Mouse (Mus musculus) kidney, adult 18-20 months (tissue): Measurements from ENCODE around the gene Vmn1r85.
"Not testable (repeated sequence)": the region's sequence is repeated elsewhere in the genome, so short reads cannot be mapped to it uniquely, and the experiment has no call there.

Experiments
- DNase-seq: peaks from one replicate; pipeline ENCODE4 v3.0.0; 2021

Vmn1r85 gene

DNA sequence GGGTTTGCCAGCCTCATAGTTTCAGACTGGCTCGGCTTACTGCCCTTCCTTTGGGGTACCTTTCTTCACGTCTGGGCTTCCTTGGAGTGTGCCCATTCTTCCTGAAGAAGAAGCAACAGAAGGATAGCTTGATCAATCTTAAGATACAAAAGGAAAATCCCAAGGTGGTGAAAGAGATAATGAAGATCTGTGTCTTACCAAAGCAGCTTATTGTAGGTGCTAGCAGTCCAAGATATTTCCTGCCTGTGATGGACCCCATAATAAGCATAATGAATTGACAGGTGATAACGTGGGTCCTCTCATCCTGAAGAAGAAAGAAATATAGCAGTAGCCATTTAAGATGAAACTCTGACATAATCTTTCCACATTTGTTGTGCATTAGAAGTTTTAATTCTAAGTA is at the start of gene Vmn1r85:
Gene Vmn1r85, minus strand, starts transcription at position 101 of the 400 bp plus-strand sequence.
- DNase-seq: no peak

- DNase-seq: no peak
Measured at GRCm38 (mm10) chr7:13140057-13140456, 45.1 kb upstream of the Vmn1r85 start, which contains the start of gene Vmn1r87. Vmn1r87 (minus strand) TSS chr7:13140157.

- no peak for DNase-seq
Measured at GRCm38 (mm10) chr7:13137340-13137739, 42.4 kb upstream of the Vmn1r85 start.

GRCm38 (mm10) chr7:13131856-13132255 is 36.9 kb upstream of the Vmn1r85 start:
- no peak for DNase-seq

- peak; percentile 12 for DNase-seq
Measured at GRCm38 (mm10) chr7:13123554-13124153, 28.7 kb upstream of the Vmn1r85 start.

- no peak for DNase-seq
Measured at GRCm38 (mm10) chr7:13119817-13120216, 24.8 kb upstream of the Vmn1r85 start, which contains the start of gene Vmn1r86. Vmn1r86 (minus strand) TSS chr7:13119917.

DNA sequence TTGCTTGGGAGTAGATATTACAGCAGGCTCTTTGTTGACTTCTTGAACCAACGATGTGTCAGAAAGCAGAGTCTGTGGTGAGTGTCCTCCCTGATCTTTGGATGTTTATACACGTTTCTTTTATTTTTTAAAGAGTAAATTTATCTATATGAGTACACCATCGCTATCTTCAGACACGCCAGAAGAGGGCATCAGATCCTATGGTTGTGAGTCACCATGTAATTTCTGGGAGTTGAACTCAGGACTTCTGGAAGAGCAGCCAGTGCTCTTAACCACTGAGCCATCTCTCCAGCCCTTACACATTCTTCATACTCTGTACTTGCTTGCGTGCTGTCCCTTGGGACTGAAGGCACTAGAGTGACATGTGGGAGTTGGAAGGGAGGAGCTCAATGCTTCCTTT is 22.7 kb downstream of the Vmn1r85 start:
- no peak for DNase-seq

DNA sequence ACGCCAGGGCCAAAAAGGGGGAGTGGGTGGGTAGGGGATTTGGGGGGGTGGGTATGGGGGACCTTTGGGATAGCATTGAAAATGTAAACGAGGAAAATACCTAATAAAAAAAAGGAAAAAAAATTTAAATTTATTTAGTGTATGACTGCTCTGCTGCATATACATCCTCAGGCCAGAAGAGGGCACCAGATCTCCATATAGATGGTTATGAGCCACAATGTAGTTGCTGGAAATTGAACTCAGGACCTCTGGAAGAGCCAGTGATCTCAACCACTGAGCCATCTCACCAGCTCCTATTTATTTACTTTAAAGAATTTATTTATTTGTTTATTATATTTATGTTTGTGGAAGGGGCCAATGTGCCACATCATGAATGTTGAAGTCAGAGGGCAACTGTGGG is 31.6 kb downstream of the Vmn1r85 start:
- not testable (repeated sequence) for DNase-seq

- no peak for DNase-seq
Measured at GRCm38 (mm10) chr7:13059536-13059935, 35.4 kb downstream of the Vmn1r85 start.

- DNase-seq: no peak
Measured at GRCm38 (mm10) chr7:13056913-13057700, 37.9 kb downstream of the Vmn1r85 start.

DNA sequence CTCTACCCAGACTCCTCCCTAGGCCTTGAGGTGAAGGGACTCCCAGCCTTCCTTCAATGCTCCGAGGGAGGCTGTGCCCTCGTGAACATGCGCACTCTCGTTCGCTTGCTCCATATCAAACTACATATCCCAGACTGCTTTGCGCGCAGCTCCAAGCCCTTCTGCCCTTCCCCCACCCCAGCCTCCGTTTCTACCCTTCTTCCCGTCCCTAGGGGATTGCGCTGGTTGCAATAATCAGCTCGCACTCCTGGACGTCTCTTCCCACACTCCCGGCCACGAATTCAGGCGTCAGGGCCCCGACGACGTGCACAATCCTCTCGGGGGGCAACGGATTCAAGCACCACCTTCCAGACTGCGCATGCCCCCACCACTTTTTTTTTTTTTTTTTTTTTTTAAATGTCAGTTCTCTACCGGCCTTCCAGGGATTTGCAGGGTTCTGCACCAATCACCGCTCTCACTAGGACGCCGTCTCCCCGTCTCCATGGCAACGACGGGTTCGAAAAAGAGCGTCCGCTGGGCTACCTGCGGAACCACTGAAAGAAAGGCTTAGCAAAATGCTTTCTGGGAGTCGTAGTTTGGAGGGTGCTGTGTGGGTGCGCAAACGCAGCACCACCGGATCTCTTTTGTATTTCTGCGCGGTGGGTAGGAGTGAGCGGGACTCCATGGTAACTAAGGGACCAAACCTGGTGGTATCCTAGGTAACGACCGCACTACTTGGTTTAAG is 40.5 kb downstream of the Vmn1r85 start, which contains the start of gene Mzf1:
Gene Mzf1, minus strand, starts transcription at position 478 of the 724 bp plus-strand sequence.
- peak; percentile 94 for DNase-seq

DNA sequence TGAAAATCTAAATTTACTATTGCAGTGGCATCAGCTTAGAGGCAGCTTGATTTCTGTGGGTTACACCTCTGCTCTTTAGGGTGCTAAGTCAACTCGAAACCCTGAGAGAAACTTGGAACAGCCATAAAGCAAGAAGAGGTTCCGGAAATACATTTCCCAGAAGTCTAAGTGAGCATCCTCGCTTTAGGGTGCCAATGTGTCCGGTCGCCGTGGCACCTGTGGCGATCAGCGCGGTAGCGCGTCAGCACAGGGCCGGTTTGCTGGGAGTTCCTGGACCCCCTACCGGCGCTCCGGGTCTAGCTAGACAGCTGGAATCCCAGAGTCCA is 41.0 kb downstream of the Vmn1r85 start:
- no peak for DNase-seq

DNA sequence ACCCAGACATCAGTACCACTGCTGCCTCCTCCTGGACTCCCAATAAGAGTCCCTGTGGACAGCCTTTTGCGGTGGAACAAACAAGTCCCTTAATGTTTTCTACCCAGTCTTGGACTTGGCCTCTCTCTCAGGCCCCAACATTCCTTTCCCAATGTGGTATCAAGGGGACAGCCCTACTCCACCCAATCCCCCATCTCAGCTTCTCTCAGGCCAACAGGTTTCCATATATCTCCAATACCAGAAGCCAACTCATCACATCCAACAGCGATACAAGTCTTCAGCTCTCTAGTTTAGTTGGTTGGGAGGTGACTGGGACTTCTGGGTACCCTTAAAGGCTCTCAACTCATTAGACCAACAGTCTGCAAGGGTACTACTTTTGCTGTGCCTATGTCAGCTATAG is 41.5 kb downstream of the Vmn1r85 start:
- DNase-seq: no peak

- DNase-seq: no peak
Measured at GRCm38 (mm10) chr7:13053001-13053400, 42.0 kb downstream of the Vmn1r85 start.

GRCm38 (mm10) chr7:13046084-13046483 is 48.9 kb downstream of the Vmn1r85 start:
- DNase-seq: peak; percentile 74

GRCm38 (mm10) chr7:13044254-13044625 is 50.7 kb downstream of the Vmn1r85 start:
- no peak for DNase-seq

- DNase-seq: peak; percentile 37
Measured at GRCm38 (mm10) chr7:13043445-13044253, 51.3 kb downstream of the Vmn1r85 start.

DNA sequence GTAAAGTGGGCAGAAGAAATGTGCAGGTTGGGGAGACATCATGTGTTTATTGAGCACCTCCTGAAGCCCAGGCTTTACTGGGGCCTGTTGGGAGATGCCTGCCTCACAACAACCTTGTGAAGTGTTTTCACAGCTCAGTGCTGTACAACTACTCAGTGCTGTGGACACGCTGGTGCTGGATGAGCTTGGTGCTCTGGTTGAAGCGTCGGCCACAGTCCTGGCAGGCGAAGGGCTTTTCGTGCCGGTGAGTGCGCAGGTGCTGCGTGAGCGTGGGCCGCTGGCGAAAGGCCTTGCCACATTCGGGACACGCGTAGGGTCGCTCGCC is 51.9 kb downstream of the Vmn1r85 start:
- DNase-seq: no peak

- no peak for DNase-seq
Measured at GRCm38 (mm10) chr7:13042511-13042910, 52.5 kb downstream of the Vmn1r85 start.

DNA sequence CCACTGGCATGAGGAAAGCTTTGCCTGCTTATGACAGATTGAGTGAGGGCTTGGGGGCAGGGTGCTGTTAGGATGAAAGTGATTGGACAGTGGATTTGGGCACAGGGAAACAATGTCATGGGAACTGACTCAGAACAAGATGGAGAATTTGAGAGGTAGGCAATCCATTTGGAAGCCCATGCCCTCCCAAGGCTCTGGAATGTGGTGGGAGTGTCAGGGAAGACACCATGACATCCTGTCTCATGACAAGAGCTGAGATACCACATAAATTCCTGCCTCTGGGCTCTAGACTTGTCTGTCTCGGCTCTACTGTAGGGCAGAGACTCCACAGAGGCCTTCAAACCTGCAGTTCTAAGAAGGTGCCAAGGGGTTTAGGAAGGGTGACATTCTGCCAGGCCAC is 53.7 kb downstream of the Vmn1r85 start:
- no peak for DNase-seq

- DNase-seq: no peak
Measured at GRCm38 (mm10) chr7:13039181-13039580, 55.8 kb downstream of the Vmn1r85 start.

DNA sequence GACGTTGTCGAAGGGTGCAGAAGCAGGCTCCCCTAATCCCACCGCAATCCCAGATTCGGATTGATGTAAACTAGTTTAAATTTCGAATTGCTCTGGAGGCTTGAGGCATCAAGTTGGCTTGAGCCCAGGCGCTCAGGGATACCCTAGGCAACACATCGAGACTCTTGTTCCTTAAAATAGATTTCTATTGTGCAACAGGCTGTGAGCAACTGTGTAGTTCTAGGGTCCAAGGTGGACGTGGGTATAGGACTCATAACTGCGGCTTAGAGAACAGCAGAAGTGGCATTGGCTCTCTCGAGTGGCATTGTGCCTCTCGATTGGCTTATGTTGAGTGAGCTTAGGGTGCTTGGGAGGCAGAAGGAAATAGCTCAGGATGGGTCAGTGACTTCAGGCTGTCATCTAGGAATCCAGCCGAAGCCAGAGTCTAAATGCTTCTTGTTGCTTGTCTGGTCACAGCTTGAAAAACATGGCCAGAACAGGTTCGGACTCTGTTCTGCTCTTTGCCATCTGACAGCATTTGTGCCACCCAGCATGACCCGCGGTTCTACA is 56.3 kb downstream of the Vmn1r85 start:
- peak; percentile 43 for DNase-seq
